Mouse (Mus musculus) splenic B cell, adult 2 months (primary cell): Measurements from ENCODE around the gene E130309D02Rik.

ENCODE experiments used
- DNase-seq: peaks from one replicate; pipeline ENCODE4 v3.0.0-alpha.2; 2011; ENCODE audit warnings: low read depth, low spot score
- H3K27me3 ChIP-seq: 2 replicates; pipeline ENCODE4 v1.6.1; 2012; ENCODE audit warnings: mild to moderate bottlenecking, low read length, moderate library complexity, mixed read lengths; ENCODE audit not compliant: control insufficient read depth, poor library complexity, insufficient read depth, severe bottlenecking
- H3K36me3 ChIP-seq: 2 replicates; pipeline ENCODE4 v1.6.1; 2012; ENCODE audit warnings: mild to moderate bottlenecking, low read length, moderate library complexity, mixed read lengths; ENCODE audit not compliant: control insufficient read depth, poor library complexity, insufficient read depth, severe bottlenecking

The E130309D02Rik gene

GRCm38 (mm10) chr5:143293404-143293803 is 21.8 kb downstream of the E130309D02Rik start, which contains the start of gene Zfp853:
TSS of gene Zfp853 (minus strand) at chr5:143293623.
- DNase-seq, result no peak
- Histone ChIP-seq H3K27me3 (no peaks in the 10 kb centered on the region), H3K36me3 (no peaks in the 10 kb centered on the region)

GRCm38 (mm10) chr5:143292879-143293278 is 22.3 kb downstream of the E130309D02Rik start:
- Histone ChIP-seq H3K27me3 (0 out of 2 replicates have a peak, but pooled peaks cover 2% of the 10 kb centered on the region), H3K36me3 (no peaks in the 10 kb centered on the region)
- no peak for DNase-seq

GRCm38 (mm10) chr5:143289299-143289698 is 25.9 kb downstream of the E130309D02Rik start:
- DNase-seq, result no peak
- Histone ChIP-seq H3K27me3 (0 out of 2 replicates have a peak, but pooled peaks cover 2% of the 10 kb centered on the region), H3K36me3 (no peaks in the 10 kb centered on the region)

GRCm38 (mm10) chr5:143288378-143288911 is 26.7 kb downstream of the E130309D02Rik start:
- Histone ChIP-seq H3K36me3 (no peaks in the 10 kb centered on the region), H3K27me3 (0 out of 2 replicates have a peak, but pooled peaks cover 2% of the 10 kb centered on the region)
- no peak for DNase-seq

GRCm38 (mm10) chr5:143287774-143288328 is 27.3 kb downstream of the E130309D02Rik start:
- H3K27me3 ChIP-seq, result 0 out of 2 replicates have a peak, but pooled peaks cover 2% of the 10 kb centered on the region
- no peak for DNase-seq

DNA sequence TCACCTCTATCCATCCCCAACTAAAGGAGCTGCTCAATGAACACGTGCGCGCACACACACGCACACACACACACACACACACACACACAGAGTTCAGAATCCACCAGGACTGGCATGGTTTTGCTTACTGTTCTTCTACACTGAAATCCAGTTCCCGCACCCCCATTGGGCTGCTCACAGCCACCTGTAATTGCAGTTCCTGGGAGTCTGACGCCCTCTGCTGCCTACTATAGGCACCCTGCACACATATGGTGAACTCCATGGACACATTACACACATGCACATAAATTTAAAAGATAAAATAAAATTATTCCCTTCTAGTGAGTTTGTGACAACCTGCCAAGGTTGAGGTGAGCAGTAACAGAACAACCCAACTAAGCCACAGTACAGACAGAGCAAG is 30.4 kb downstream of the E130309D02Rik start:
- Histone ChIP-seq H3K36me3 (no peaks in the 10 kb centered on the region), H3K27me3 (0 out of 2 replicates have a peak, but pooled peaks cover 2% of the 10 kb centered on the region)
- peak; percentile 29 for DNase-seq

More at GRCm38 (mm10) chr5:143287774-143288328, 27.3 kb downstream of the E130309D02Rik start:
- H3K36me3 ChIP-seq, result no peaks in the 10 kb centered on the region

DNA sequence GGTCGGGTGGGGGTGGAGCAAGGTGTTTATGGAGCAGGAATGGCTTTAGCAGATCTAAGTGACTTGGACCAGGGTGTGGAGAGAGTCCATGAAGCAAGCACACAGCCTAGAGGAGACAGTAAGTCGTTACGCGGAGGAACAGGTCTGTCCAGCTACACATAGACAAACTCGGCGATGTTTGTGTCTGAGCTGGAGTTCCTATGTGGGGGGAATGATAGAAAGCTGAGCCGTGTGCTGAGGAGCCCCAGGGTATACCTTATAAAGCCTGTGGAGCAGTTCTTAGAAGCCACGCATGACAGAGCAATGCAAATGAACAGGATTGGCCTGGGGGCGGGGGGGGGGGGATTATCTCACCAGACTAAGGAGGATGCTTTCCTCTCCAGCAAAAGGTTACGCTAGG is 35.9 kb downstream of the E130309D02Rik start:
- no peaks in the 10 kb centered on the region for H3K36me3 ChIP-seq

DNA sequence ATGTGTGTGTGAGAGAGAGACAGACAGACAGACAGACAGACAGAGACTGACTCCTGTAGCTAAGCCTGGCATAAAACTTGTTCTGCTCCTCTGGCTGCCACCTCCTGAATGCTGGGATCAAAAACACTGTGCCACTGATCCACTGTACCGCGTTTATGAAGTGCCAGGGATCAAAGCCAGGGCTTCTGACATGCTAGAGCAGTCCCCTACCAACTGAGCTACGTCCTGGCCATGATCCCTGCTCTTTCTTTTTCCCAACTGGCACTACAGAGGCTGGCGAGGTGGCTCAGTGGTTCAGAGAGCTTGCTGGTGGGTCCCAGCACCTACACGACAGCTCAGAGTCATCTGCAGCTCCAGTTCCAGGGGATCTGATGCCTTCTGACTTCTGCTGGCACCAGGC is 39.4 kb downstream of the E130309D02Rik start:
- Histone ChIP-seq H3K27me3 (no peaks in the 10 kb centered on the region), H3K36me3 (no peaks in the 10 kb centered on the region)
- no peak for DNase-seq

More for the DNA sequence above, 35.9 kb downstream of the E130309D02Rik start:
- no peak for DNase-seq
- H3K27me3 ChIP-seq, result no peaks in the 10 kb centered on the region

GRCm38 (mm10) chr5:143272540-143273330 is 42.4 kb downstream of the E130309D02Rik start:
- H3K27me3 ChIP-seq, result no peaks in the 10 kb centered on the region
- no peak for DNase-seq
- no peaks in the 10 kb centered on the region for H3K36me3 ChIP-seq

GRCm38 (mm10) chr5:143272108-143272507 is 43.1 kb downstream of the E130309D02Rik start:
- Histone ChIP-seq H3K27me3 (no peaks in the 10 kb centered on the region), H3K36me3 (no peaks in the 10 kb centered on the region)
- DNase-seq, result no peak

DNA sequence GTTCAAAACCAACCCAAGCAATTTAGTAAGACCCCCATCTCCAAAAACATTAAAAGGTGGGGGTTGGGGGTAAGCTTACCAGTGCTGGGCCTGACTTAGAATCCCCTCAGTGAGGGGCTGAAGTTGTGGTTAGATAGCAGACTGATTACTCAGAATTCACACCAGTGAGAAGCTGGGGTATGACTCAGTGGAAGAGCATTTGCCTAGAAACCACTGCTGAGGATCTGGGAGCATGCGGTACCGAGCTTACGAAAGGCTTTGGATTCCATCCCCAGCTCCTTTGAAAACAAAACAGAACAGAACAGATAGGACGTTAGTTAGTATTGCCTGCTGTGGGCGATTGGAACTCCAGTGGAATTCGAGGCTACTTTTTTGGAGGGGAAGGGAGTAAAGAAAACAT is 43.5 kb downstream of the E130309D02Rik start:
- Histone ChIP-seq H3K27me3 (no peaks in the 10 kb centered on the region), H3K36me3 (no peaks in the 10 kb centered on the region)
- no peak for DNase-seq

- no peaks in the 10 kb centered on the region for H3K27me3 ChIP-seq
- DNase-seq, result no peak
- H3K36me3 ChIP-seq, result no peaks in the 10 kb centered on the region
Observed at GRCm38 (mm10) chr5:143270151-143270519, 45.0 kb downstream of the E130309D02Rik start.

GRCm38 (mm10) chr5:143269363-143270150 is 45.6 kb downstream of the E130309D02Rik start, which contains the start of gene Zfp316:
TSS of gene Zfp316 (minus strand) at chr5:143270022.
- no peaks in the 10 kb centered on the region for H3K27me3 ChIP-seq
- no peaks in the 10 kb centered on the region for H3K36me3 ChIP-seq
- peak; percentile 68 for DNase-seq

- no peak for DNase-seq
- Histone ChIP-seq H3K27me3 (no peaks in the 10 kb centered on the region), H3K36me3 (peaks cover 1% of the 10 kb centered on the region; the same call in 1 of the 2 replicates)
Observed at GRCm38 (mm10) chr5:143268985-143269362, 46.2 kb downstream of the E130309D02Rik start.
